Mouse (Mus musculus): ENCODE data around the gene Rev3l. TPM values are rescaled to one million over a fixed set of nuclear protein-coding genes. Genes with fewer than 3 reads are reported as not detected.

The Rev3l gene
- polyA plus RNA-seq (2015; fragmentation: Nextera tagmentation; extraction: Ambion mirVana): 12.4 and 13.2 TPM in 2 replicates

DNA sequence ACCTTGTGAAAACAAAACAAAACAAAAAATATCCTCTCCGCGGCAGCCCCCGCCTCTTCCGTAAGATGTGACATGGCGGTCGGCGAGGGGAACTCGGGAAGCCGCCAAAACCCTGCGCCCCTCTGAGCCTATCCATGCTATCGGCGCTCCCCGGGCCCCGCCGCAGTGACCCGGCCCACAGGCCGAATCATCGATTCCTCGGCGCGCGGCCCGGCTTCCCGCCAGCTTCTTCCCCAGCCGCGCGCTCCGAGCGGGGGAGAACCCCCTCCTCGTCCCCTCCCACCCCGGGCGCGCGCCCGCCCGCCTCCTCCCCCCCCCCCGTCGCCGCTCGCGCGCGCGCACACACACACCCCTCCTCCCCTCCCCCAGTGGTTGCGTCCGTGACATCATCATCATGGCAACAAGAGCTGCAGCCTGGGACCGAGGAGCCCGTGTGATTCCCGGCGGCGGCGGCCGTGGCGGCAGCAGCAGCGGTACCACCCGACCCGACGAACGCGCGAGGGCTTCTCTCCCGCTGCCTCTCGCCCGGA lies at the start of gene Rev3l:
TSS of gene Rev3l (plus strand) at position 383 of the 530 bp plus-strand sequence.
- peak; percentile 95 for DNase-seq (ENCODE audit: low spot score)

DNA sequence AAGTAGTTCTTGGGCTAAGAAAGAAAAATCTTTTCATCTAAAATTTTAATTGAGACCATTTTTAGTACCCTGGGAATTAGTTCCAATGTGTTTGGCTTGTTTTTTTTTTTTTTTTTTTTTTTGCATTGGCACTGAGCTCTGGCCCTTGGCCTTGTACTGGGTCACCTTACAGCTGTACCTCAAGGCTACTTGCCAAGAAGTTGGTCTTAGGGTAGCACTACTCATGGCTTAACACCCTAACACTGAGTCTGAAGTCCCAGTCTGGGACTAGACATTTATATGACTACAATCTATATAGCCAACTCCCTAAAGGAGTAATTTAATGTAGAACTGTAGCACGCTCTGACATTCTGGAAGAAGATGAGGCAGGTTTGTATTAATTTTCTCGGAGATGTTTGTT lies 49.4 kb upstream of the Rev3l start:
- no peak for DNase-seq (ENCODE audit: low spot score)

DNA sequence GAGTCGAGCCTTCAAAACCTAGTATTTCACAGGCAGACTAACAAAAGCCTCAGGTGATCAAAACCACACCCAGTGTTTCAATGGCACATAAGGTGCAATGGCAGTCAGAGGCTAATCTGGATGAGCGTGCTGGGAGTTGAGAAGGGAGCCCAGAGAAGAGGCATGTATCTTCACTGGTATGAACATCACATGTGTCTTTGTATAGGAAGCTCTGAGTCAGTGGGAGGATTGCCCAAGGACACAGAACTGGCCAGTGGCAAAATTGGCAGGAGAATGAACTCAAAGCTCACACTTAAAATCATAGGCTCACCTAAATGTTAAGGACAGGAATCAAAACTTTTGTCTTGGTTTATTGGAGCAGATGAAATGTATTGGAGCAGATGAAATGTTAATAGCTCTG lies 48.4 kb upstream of the Rev3l start:
- no peak for DNase-seq (ENCODE audit: low spot score)

DNA sequence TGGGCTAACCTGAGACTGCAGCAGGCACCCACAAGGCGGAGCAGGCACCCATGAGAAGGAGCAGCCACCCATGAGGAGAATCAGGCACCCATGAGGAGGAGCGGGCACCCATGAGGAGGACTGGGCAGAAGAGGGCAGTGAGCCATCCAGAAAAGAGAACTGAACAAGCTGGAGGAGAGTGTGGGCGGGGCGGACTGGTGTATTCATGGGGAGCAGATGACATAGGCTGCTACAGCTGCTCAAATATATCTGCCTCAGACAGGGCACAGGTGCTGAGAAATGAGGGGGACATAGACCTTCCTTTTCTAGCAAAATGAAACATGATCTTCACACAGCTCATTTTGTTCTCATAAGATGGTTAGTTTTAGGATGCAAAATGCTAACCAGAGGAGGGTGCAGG lies 45.1 kb upstream of the Rev3l start:
- no peak for DNase-seq (ENCODE audit: low spot score)

DNA sequence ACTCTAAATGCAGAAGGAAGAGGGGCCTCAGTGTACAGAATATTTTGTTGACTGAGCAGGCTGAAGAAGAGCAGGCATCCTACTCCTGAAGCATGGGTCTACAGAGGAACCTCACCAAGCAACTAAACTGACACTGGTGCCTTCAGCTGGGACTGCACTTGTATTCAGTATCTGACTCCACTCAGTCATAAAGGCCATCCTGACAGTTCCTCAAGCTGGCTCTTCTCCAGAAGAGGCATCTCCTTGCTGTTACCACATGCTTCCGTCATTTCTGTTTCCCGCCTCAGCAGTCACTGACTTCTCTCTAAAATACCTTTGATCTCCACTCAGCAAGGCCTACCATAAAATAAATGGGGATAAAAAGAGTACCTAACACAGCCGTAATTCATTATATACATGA lies 44.1 kb upstream of the Rev3l start:
- no peak for DNase-seq (ENCODE audit: low spot score)

DNA sequence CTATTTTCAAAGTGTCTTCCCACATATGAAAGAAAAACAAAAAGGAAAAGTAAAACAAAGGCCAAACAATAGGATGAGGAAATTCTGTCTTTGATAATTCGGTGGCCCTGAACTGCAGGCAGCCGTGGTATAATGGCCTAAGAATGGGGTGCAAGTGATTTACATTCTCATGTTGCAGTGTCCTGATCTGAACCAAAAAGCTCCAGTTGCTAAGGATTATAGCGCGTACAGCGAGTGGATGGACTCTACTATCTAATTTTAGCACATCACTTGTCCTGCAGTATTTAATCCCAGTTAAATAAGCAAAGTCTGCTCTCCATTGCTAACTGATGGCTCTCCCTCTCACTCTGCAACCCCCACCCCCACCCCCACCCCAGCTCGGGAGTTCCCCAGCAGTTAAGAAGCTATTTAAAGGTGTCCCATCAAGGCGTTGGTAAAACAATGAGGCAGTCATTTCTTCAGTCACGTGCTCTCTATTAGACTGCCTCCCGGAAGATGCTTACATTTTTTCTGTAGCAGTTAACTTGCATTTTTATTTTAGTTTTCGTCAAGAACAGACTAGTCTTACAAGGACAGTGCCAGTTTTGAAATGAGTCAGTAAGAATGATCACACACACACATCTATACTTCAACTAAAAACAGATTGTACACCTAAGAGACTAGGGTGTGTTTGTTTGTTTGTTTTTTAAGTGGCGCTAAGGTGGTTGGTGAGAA lies 40.4 kb upstream of the Rev3l start:
- no peak for DNase-seq (ENCODE audit: low spot score)

DNA sequence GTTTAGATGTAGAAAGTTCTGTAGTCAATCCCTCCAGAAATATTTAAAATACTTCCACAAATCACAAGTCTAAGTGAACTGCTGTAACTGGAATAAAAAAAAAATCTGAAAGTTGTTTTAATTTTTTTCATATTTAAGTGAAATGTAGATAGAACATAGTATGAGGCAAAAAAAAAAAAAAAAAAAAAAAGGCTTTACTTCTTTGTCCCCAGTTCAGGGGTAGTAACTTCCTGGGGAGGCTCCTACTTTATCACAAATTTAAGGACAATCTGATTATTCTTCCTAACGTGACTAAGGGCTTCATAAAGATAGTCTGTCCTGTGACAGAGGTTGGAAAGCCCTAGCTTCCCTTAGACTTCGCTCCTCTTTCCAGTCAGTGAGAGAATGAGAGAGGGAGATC lies 39.8 kb upstream of the Rev3l start:
- no peak for DNase-seq (ENCODE audit: low spot score)

DNA sequence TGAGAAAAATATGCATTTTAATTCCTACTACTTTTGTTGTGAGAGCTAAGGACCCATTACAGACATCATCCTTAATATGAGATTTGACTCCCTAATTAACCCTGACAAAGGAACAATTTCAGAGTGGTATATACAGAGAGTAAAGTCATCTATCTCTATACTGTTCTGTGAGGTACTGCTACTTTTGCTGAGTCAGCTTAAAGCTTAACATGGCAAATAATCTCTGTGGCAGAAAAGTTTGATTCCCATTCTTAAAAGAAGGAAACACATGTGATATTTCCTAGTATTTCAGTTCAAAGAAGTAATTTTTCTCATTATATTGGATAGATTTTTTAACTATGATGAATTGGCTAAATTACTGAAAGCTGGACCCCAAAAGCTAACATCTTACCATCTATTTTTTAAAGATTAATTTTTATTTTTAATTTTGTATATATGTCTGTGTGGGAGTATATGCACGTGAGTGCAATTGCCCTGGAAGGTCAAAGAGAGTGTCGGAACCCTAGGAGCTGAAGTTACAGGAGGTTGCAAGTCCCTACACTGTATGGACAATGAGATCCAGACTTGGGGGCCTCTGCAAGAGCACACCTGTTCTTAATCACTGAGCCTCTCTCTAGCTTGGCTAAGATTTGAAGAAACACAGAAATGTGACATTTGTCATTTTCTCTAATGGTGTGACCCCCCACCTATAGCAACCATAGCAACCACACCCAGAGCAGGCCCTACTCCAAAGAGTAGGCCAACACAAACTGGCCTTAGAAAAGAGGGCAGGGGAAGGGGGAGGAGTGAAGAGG lies 24.0 kb upstream of the Rev3l start:
- DNase-seq (ENCODE audit: low spot score): no peak

DNA sequence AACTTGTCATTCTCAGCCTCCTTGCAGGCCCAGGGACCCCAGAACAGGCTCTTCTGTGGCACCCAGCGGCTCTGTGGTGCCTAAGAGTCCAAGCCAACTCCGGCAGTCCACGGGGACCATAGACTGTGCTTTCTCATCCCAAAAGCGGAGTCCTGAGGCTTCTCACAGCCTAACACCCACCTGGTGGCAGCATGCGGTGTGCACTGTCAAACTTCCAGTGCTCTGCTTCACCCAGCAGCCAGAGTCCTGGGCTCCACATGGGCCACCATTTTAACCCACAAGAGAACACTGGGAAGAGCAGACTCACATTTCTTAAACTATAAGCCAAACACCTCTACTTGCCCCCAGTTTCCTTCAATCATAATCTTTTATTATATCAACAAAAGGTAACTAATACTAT lies 15.0 kb upstream of the Rev3l start:
- no peak for DNase-seq (ENCODE audit: low spot score)

DNA sequence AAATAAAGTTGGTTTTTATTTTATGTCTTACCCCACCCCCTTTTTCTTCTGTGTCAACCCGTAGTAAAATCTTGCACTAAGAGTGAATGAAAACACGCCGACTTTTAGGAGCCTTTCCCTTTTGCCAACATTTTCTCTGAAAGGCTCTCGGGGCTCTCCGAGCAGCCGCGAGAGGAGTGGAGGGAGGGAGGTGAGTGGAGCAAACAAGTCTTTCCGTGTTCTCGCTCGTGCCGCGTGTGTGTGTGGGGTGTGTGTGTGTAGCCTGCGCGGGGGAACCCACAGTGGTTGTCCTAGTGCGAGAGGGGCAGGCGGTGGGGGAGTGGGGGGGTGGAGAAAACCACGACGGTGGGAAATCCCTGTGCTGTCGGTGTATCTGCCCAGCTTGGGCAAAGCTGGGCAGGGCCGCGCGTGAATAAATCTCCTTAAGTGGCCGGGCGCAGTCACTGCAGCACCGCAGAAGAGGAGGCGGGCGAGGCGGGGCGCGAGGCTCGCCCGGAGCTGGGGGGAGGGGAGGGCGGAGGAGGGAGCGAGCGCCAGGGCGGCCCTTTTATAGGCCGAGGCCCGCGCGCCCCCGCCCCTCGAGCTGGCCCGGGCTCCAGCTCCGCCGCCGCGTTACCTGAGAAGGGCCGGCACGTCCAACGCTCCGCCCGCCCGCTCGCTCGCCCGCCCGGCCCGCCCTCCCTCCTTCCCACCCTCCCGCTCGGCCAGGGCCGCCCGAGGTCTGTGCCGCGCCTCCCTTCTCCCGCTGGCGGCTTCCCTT lies 762 bp upstream of the Rev3l start:
- DNase-seq (ENCODE audit: low spot score): peak; percentile 90

DNA sequence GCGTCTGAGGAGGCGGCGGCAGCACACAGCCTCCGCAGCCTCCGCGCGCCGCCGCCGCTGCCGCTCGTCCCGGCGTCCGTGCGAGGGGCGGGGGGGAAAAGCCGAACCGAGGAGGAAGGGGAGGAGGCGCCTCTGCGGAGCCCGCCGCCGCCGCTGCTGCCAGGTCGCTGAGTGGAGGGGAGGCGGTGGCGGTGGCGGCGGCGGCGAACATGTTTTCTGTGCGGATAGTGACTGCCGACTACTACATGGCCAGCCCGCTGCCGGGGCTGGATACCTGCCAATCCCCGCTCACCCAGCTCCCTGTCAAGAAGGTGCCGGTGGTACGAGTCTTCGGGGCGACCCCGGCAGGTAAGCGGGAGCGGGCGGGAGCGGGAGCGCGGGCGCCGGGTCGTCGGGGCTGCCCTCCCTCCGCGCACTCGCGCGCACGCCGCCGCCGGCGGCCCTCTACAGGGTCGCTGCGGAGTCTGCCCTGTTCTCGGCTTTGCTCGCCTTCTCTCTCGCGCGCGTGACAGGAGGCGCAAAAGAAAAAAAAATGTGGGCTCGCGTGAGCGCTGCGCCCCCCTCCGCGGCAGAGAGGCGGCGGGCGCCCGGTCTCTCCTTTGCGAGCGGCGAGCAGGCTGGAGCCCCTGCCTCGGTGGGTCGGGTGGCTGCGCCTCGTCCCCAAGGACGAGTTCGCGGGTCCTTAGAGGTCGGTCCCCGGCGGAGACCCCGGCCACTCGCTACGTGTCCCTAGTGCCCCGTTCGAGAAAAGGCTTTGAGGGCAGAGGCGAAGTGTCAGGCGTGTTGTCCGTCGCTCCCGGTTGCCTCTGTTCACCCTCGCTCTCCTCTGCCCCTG lies 565 bp downstream of the Rev3l start:
- DNase-seq (ENCODE audit: low spot score): peak; percentile 91

DNA sequence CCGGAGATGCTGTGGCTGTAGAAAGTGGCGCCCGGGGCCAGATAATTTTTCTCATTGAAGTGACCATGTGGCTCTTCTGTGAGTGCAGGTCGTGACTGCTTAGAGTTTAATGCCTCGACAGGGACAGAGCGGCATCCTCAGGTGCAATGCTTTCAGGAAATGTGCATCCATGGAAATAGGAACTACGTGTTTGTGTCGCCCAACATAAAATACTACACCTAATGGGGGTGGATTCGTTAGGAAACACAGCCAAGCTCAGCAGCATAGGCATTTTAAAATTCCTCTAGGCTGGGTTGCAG lies 1.1 kb downstream of the Rev3l start:
- no peak for DNase-seq (ENCODE audit: low spot score)

DNA sequence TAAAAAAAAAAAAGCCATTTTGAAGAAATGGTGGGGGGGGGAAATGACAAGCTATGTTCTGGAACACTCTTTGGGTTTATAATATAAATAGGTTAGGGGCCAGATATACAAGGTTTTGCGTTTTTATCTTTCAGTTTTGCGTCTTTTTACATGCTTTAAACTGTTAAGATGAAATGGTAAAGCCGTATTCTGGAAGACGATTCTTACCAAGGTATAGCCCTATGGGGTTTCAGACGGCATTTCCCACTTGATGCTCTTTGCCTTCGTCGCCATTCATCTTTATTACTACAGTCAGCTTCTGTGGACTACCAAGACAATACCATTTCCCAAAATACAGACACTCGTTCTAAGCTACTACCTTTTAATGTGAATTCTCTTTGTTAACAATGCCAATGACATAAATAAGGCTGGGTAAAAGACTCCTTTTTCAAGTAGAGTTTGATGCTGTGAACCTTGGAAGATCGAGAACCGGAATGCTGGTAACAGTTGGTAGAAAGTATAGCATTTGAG lies 1.6 kb downstream of the Rev3l start:
- DNase-seq (ENCODE audit: low spot score): peak; percentile 9

DNA sequence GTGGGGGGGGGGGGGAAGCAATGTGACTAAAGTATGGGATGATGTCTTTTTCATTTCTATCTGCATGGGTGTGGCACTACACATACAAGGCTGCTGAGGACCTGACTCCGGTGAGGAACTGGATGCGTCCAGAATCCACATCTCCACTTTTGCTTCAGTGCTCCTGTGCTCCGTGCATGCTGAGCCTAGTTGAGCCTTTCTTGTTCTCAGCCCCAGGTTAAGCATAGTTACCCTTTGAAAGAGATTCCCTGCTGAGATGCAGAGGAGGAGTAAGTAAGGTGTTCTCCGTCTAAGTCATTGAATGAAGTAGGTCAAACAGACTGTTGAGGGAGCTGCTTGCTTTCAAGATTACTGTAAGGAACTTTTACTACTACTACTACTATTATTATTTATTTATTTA lies 4.3 kb downstream of the Rev3l start:
- DNase-seq (ENCODE audit: low spot score): no peak

DNA sequence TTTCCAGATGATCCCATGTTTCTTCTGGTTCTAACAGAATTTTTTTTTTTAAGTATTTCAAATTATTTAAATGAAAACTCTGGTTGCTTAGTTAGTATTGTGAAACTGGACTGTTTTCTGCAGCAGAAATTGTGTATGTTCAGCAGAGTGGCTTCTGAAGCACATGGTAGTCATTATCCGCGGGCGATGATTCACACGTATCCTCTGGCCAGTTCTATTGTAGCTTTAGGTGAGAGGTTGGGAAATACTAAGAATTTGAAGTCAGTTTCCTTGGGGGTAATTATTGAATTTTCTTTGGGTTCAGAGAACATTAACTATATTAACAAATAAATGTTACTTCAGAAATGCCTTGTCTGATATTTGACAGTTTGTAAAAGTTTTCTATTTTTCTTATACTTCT lies 10.1 kb downstream of the Rev3l start:
- no peak for DNase-seq (ENCODE audit: low spot score)

DNA sequence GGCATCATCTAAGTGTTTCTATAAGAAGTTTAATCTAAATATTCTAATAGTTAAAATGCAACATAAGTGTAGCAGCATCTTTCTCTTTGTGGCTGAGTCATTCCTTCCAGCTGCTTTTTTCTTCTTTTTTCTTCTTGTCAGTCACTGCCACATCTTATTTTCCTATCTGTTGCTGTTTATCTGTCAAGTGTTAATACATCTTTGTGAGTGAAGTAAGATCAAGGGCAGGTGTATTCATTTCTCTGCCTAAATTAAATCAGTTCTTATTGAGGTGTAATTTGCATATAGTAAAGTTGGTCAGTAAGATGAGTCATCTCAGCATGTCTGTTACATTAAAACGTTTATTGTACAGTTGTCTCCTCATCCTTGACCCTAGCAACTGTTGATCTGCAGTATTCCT lies 32.8 kb downstream of the Rev3l start:
- DNase-seq (ENCODE audit: low spot score): no peak

DNA sequence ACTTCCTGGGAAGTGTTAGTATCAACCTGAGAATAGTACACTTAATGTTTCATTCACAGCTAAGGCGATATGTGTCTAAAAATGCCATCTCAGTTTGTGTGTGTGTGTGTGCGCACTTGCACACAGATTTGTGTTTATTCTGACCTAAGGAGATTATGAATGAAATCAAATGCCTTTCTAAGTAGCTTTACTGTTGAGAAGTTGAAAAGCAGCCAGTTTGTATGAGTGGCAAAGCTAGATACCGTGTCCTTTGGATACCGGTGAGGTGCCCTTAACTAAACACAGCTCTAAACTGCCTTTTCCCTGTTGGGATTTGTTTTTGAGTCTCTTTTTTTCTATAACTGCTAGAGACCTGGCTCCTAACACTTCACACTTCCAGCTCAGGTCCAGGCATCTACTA lies 34.8 kb downstream of the Rev3l start:
- no peak for DNase-seq (ENCODE audit: low spot score)

DNA sequence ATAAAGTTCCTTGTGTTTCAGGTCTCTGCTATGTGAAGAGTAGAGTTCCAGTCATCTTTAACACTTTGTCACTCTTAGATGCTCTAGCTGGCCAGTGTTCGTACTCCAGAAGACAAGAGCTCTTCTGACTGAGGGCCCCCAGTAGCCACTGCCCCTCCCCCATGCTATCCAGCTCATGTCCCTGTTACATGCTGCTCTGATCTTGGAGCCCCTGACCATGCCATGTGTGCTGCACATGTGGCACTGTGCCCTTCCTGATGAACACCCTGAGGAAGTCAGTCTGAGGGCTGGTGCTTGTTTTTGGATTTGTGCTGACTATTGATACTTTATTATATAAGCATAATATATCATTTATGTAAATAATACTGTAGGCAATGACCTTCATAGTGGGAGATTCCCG lies 40.3 kb downstream of the Rev3l start:
- DNase-seq (ENCODE audit: low spot score): no peak

DNA sequence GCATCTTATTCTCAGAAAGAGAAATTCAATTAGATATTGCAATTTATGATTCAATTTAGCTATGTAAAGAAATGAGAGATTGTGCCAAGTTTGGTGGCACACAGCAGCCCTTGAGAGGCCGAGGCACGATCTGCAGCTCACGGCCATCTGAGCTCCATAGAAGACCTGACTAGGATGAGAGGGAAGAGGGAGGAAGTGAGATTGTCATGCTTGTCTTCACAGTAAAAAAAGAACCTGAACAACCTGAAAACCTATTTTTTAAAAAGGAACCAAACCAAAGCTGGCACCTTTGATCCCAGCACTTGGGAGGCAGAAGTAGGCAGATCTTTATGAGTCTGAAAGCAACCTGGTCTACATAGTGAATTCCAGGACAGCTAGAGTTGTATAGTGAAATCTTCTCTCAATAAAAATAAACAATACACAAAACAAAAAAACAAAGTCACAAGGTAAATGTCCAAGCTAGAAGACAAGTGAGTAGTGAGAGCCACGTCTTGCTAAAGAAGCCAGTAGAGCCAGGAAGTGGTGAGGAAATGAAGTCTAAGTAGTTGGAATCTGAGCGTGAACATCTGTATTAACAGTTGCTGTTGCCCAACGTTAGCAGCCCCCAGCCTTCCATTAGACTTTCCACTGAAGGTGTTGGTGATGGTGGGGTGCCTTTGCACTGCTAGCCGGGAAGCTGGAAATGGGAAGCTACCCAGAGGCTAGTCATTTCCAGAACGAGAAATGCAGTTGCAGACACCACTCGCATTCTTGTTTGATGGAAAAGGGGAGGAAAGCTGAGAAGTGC lies 42.2 kb downstream of the Rev3l start:
- DNase-seq (ENCODE audit: low spot score): peak; percentile 39

DNA sequence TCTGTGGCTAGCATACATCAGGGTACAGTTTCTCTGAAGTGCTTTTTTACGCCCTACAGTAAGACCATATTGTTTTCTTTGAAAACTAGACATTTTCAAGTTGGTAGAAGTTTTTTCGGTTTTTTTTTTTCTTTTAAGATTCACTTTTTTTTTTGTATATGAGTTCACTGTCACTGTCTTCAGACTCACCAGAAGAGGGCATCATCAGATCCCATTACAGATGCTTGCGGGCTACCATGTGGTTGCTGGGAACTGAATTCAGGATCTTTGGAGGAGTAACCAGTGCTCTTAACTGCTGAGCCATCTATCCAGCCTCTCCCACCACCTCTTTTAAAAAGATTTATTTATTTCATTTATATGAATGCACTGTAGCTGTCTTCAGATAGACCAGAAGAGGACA lies 45.0 kb downstream of the Rev3l start:
- no peak for DNase-seq (ENCODE audit: low spot score)
